Mouse (Mus musculus): Measurements from ENCODE around the gene Zfp740. TPM values are rescaled to one million over a fixed set of nuclear protein-coding genes. Genes with fewer than 3 reads are reported as not detected.

Zfp740 gene
- polyA plus RNA-seq, 1 experiment from 2014 or later: 71.7 TPM

GRCm38 (mm10) chr15:102195373-102195772 lies 7.7 kb upstream of the Zfp740 start:
- H3K27me3 ChIP-seq: no peaks in the 10 kb centered on the region
- no peaks in the 10 kb centered on the region for H3K9me3 ChIP-seq
- 90% methylated on average over 4 of the region's 4 CpGs for WGBS
- H3K4me1 ChIP-seq (replicated peaks): 0 out of 2 replicates have a peak, but pooled peaks cover 4% of the 10 kb centered on the region
- no peak overlapping the region for H3K4me3 ChIP-seq
- no peak overlapping the region for H3K4me2 ChIP-seq
- ATAC-seq (ENCODE audit: low FRiP score): no peak
- no peaks in the 10 kb centered on the region for H3K36me3 ChIP-seq
- no peak overlapping the region for H3K27ac ChIP-seq
- no peak overlapping the region for H3K9ac ChIP-seq

- no peak overlapping the region for H3K4me3 ChIP-seq
- no peak overlapping the region for H3K9ac ChIP-seq
- no peaks in the 10 kb centered on the region for H3K27me3 ChIP-seq
- no peak overlapping the region for H3K4me2 ChIP-seq
- peaks cover 15% of the 10 kb centered on the region for H3K4me1 ChIP-seq (replicated peaks)
- H3K36me3 ChIP-seq: no peaks in the 10 kb centered on the region
- H3K9me3 ChIP-seq: no peaks in the 10 kb centered on the region
- 75% methylated on average over 4 of the region's 4 CpGs for WGBS
- no peak overlapping the region for H3K27ac ChIP-seq
- no peak for ATAC-seq (ENCODE audit: low FRiP score)
Measured at GRCm38 (mm10) chr15:102198841-102199240, 4.2 kb upstream of the Zfp740 start.

GRCm38 (mm10) chr15:102203835-102204381 lies 859 bp downstream of the Zfp740 start:
- no peaks in the 10 kb centered on the region for H3K27me3 ChIP-seq
- 0% methylated on average over 21 of the region's 72 CpGs for WGBS
- peaks cover 33% of the 10 kb centered on the region for H3K36me3 ChIP-seq
- H3K9me3 ChIP-seq: no peaks in the 10 kb centered on the region
- peak overlapping the region; percentile 87 for H3K9ac ChIP-seq
- peak; percentile 52 for ATAC-seq (ENCODE audit: low FRiP score)
- peaks cover 51% of the 10 kb centered on the region for H3K4me1 ChIP-seq (replicated peaks)
- peak overlapping the region; percentile 72 for H3K4me3 ChIP-seq
- peak overlapping the region; percentile 79 for H3K4me2 ChIP-seq
- peak overlapping the region; percentile 98 for H3K27ac ChIP-seq

- H3K9ac ChIP-seq: peak within 1 kb of the TSS; percentile 87
- 54% methylated on average over 19 of the region's 19 CpGs for WGBS
- H3K27ac ChIP-seq: peak within 1 kb of the TSS; percentile 98
- H3K9me3 ChIP-seq: no peaks in the 10 kb centered on the region
- peak within 1 kb of the TSS; percentile 79 for H3K4me2 ChIP-seq
- peaks cover 43% of the 10 kb centered on the region for H3K36me3 ChIP-seq
- no peak for ATAC-seq (ENCODE audit: low FRiP score)
- H3K4me3 ChIP-seq: peak within 1 kb of the TSS; percentile 72
- no peaks in the 10 kb centered on the region for H3K27me3 ChIP-seq
- peaks cover 48% of the 10 kb centered on the region for H3K4me1 ChIP-seq (replicated peaks)
Measured at GRCm38 (mm10) chr15:102204674-102205505, 1.8 kb downstream of the Zfp740 start, which contains the start of gene Csad. Csad (minus strand) TSS chr15:102204724.

- Histone ChIP-seq H3K4me2 (peak overlapping the region; percentile 79), H3K9me3 (no peaks in the 10 kb centered on the region), H3K4me3 (peak overlapping the region; percentile 72), H3K27ac (peak overlapping the region; percentile 98), H3K9ac (peak overlapping the region; percentile 87), H3K4me1 (replicated peaks) (peaks cover 48% of the 10 kb centered on the region), H3K27me3 (no peaks in the 10 kb centered on the region), H3K36me3 (peaks cover 52% of the 10 kb centered on the region)
- no peak for ATAC-seq (ENCODE audit: low FRiP score)
- 27% methylated on average over 8 of the region's 8 CpGs for WGBS
Measured at GRCm38 (mm10) chr15:102205779-102206178, 2.7 kb downstream of the Zfp740 start.

GRCm38 (mm10) chr15:102207351-102207750 lies 4.3 kb downstream of the Zfp740 start:
- H3K9ac ChIP-seq: peak overlapping the region; percentile 14
- no peaks in the 10 kb centered on the region for H3K27me3 ChIP-seq
- H3K4me2 ChIP-seq: no peak overlapping the region
- no peak for ATAC-seq (ENCODE audit: low FRiP score)
- H3K4me3 ChIP-seq: no peak overlapping the region
- no peak overlapping the region for H3K27ac ChIP-seq
- H3K9me3 ChIP-seq: no peaks in the 10 kb centered on the region
- peaks cover 66% of the 10 kb centered on the region for H3K36me3 ChIP-seq
- H3K4me1 ChIP-seq (replicated peaks): peaks cover 43% of the 10 kb centered on the region
- WGBS: 80% methylated on average over 3 of the region's 3 CpGs

- Histone ChIP-seq H3K9me3 (no peaks in the 10 kb centered on the region), H3K27ac (no peak overlapping the region)
- no peak for ATAC-seq (ENCODE audit: low FRiP score)
Measured at GRCm38 (mm10) chr15:102208092-102208561, 5.1 kb downstream of the Zfp740 start.

GRCm38 (mm10) chr15:102209114-102209513 lies 6.1 kb downstream of the Zfp740 start:
- Histone ChIP-seq H3K4me3 (no peak overlapping the region), H3K9me3 (no peaks in the 10 kb centered on the region), H3K27me3 (no peaks in the 10 kb centered on the region), H3K27ac (no peak overlapping the region), H3K4me1 (replicated peaks) (peaks cover 38% of the 10 kb centered on the region), H3K36me3 (peaks cover 83% of the 10 kb centered on the region), H3K4me2 (no peak overlapping the region), H3K9ac (no peak overlapping the region)
- WGBS: 96% methylated on average over 8 of the region's 8 CpGs
- no peak for ATAC-seq (ENCODE audit: low FRiP score)

More at GRCm38 (mm10) chr15:102208092-102208561, 5.1 kb downstream of the Zfp740 start:
- Histone ChIP-seq H3K36me3 (peaks cover 73% of the 10 kb centered on the region), H3K4me3 (no peak overlapping the region), H3K4me2 (no peak overlapping the region), H3K27me3 (no peaks in the 10 kb centered on the region), H3K4me1 (replicated peaks) (peaks cover 38% of the 10 kb centered on the region), H3K9ac (no peak overlapping the region)
- WGBS: 91% methylated on average over 9 of the region's 9 CpGs

- WGBS: 94% methylated on average over 4 of the region's 4 CpGs
- H3K4me1 ChIP-seq (replicated peaks): peaks cover 21% of the 10 kb centered on the region
- no peak overlapping the region for H3K27ac ChIP-seq
- no peaks in the 10 kb centered on the region for H3K9me3 ChIP-seq
- H3K9ac ChIP-seq: no peak overlapping the region
- no peaks in the 10 kb centered on the region for H3K27me3 ChIP-seq
- no peak for ATAC-seq (ENCODE audit: low FRiP score)
- no peak overlapping the region for H3K4me2 ChIP-seq
- no peak overlapping the region for H3K4me3 ChIP-seq
- H3K36me3 ChIP-seq: peaks cover 91% of the 10 kb centered on the region
Measured at GRCm38 (mm10) chr15:102210816-102211215, 7.8 kb downstream of the Zfp740 start.

- Histone ChIP-seq H3K27ac (no peak overlapping the region), H3K4me1 (replicated peaks) (peaks cover 11% of the 10 kb centered on the region), H3K4me2 (no peak overlapping the region), H3K27me3 (no peaks in the 10 kb centered on the region), H3K9me3 (no peaks in the 10 kb centered on the region), H3K9ac (no peak overlapping the region), H3K4me3 (no peak overlapping the region), H3K36me3 (peaks cover 95% of the 10 kb centered on the region)
- 88% methylated on average over 6 of the region's 6 CpGs for WGBS
- ATAC-seq (ENCODE audit: low FRiP score): no peak
Measured at GRCm38 (mm10) chr15:102211895-102212294, 8.8 kb downstream of the Zfp740 start.

- Histone ChIP-seq H3K36me3 (peaks cover 77% of the 10 kb centered on the region), H3K27me3 (no peaks in the 10 kb centered on the region), H3K4me3 (no peak overlapping the region), H3K27ac (no peak overlapping the region), H3K9me3 (no peaks in the 10 kb centered on the region), H3K4me1 (replicated peaks) (no peaks in the 10 kb centered on the region), H3K4me2 (no peak overlapping the region), H3K9ac (no peak overlapping the region)
- 45% methylated on average over 2 of the region's 2 CpGs for WGBS
- no peak for ATAC-seq (ENCODE audit: low FRiP score)
Measured at GRCm38 (mm10) chr15:102214132-102214531, 11.1 kb downstream of the Zfp740 start.

- ATAC-seq (ENCODE audit: low FRiP score): no peak
- no peaks in the 10 kb centered on the region for H3K27me3 ChIP-seq
- no peak overlapping the region for H3K4me3 ChIP-seq
- H3K4me2 ChIP-seq: no peak overlapping the region
- no peaks in the 10 kb centered on the region for H3K9me3 ChIP-seq
- no peaks in the 10 kb centered on the region for H3K4me1 ChIP-seq (replicated peaks)
- H3K36me3 ChIP-seq: peaks cover 62% of the 10 kb centered on the region
- no peak overlapping the region for H3K27ac ChIP-seq
- no peak overlapping the region for H3K9ac ChIP-seq
- WGBS: 74% methylated on average over 6 of the region's 6 CpGs
Measured at GRCm38 (mm10) chr15:102215624-102216023, 12.6 kb downstream of the Zfp740 start.

Data from hindbrain, embryonic 13.5 days (tissue).